Mouse (Mus musculus): ENCODE data around the gene Chil4. TPM values are rescaled to one million over a fixed set of nuclear protein-coding genes. Genes with fewer than 3 reads are reported as not detected.
"Not testable (repeated sequence)": the region's sequence is repeated elsewhere in the genome, so short reads cannot be mapped to it uniquely, and the experiment has no call there.

Gene Chil4
- polyA plus RNA-seq, 1 experiment from 2014 or later: not detected

DNA sequence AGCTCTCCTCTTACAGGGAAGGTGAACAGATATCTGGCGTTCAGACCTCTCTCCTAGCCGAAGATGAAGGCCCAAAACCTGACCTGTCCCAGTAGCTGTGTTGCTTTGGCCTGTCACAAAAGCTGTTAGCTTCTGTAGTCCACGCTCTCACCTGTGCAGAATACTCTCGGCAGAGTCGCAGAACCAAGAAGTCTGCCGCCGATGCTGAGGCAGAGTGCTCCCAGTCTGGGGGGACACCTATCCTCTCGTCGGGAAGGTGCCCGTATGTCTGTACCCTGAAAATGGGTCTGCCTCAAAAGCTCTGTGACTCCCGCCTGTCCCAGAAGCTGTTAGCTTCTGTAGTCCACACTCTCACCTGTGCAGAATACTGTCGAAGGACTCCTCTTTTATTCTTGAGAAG lies 23.8 kb downstream of the Chil4 start:
- Histone ChIP-seq H3K4me3 (ENCODE audit: inconsistent target) (no peak overlapping the region), H3K36me3 (ENCODE audit: inconsistent target) (no peaks in the 10 kb centered on the region), H3K27ac (no peak overlapping the region), H3K79me2 (ENCODE audit: inconsistent target) (no peaks in the 10 kb centered on the region)
- WGBS (ENCODE audit: missing documents): 96% methylated on average over 12 of the region's 12 CpGs

DNA sequence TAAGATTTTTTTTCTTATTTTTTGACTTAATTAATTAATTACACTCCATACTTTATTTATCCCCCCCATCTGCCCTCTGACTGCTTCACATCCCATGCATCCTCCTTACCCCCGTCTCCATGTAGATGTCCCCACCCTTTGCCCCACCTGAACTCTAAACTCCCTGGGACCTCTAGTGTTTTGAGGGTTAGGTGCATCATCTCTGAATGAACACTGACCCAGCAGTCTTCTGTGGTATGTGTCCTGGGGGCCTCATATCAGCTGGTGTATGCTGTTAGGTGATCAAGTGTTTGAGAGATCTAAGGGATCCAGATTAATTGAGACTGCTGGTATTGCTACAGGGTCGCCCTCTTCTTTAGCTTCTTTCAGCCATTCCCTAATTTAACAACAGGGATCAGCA lies 31.3 kb downstream of the Chil4 start:
- Histone ChIP-seq H3K27ac (no peak overlapping the region), H3K36me3 (ENCODE audit: inconsistent target) (no peaks in the 10 kb centered on the region), H3K4me3 (ENCODE audit: inconsistent target) (no peak overlapping the region), H3K79me2 (ENCODE audit: inconsistent target) (no peaks in the 10 kb centered on the region)
- WGBS (ENCODE audit: missing documents): 83% methylated on average over 2 of the region's 2 CpGs

- Histone ChIP-seq H3K79me2 (ENCODE audit: inconsistent target) (no peaks in the 10 kb centered on the region), H3K36me3 (ENCODE audit: inconsistent target) (no peaks in the 10 kb centered on the region), H3K4me3 (ENCODE audit: inconsistent target) (no peak overlapping the region), H3K27ac (no peak overlapping the region)
- WGBS (ENCODE audit: missing documents): 88% methylated on average over 13 of the region's 13 CpGs
These were observed 41.7 kb downstream of the Chil4 start for GRCm38 (mm10) chr3:106177509-106178189.

GRCm38 (mm10) chr3:106174971-106175370 lies 44.3 kb downstream of the Chil4 start:
- not testable (repeated sequence) for H3K36me3 ChIP-seq (ENCODE audit: inconsistent target); H3K27ac ChIP-seq; H3K79me2 ChIP-seq (ENCODE audit: inconsistent target); H3K4me3 ChIP-seq (ENCODE audit: inconsistent target)
- 3% methylated on average over 2 of the region's 2 CpGs for WGBS (ENCODE audit: missing documents)

DNA sequence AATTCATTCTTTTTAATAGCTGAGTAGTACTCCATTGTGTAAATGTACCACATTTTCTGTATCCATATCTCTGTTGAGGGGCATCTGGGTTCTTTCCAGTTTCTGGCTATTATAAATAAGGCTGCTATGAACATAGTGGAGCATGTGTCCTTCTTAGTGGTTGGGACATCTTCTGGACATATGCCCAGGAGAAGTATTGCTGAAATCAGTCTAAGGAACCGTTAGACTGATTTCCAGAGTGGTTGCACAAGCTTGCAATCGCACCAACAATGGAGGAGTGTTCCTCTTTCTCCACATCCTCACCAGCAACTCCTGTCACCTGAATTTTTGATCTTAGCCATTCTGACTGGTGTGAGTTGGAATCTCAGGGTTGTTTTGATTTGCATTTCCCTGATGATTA lies 46.8 kb downstream of the Chil4 start:
- H3K27ac ChIP-seq; H3K4me3 ChIP-seq (ENCODE audit: inconsistent target); H3K36me3 ChIP-seq (ENCODE audit: inconsistent target); H3K79me2 ChIP-seq (ENCODE audit: inconsistent target): not testable (repeated sequence)
- 21% methylated on average over 2 of the region's 2 CpGs for WGBS (ENCODE audit: missing documents)

- WGBS (ENCODE audit: missing documents): 69% methylated on average over 1 of the region's 1 CpGs
- Histone ChIP-seq H3K36me3 (ENCODE audit: inconsistent target) (no peaks in the 10 kb centered on the region), H3K27ac (no peak overlapping the region), H3K79me2 (ENCODE audit: inconsistent target) (no peaks in the 10 kb centered on the region), H3K4me3 (ENCODE audit: inconsistent target) (no peak overlapping the region)
These were observed 48.1 kb downstream of the Chil4 start for GRCm38 (mm10) chr3:106171135-106171731.

DNA sequence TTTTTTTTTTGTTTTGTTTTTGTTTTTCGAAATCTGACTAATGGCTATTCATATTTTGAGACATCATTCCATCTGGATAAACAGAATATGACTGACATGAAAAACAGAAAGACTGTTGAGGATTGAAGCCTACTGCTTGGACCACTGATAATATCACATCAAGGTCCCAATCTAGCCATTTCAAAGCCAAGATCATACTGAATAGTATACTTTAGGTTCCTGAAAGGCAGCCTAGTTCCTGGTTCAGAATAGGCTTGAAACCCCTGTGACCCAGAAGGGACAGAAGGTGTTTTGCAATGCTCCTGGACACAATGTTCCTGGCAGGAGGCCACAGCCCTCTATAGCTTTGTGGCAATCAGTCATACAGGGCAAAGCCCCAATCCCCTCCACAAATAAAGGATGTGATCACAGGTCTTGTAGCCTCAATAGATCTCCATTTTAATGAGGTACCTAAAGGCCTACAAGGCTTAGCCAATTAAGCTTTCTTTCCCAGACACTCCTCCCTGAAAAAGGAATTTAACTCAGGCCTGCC lies 48.7 kb downstream of the Chil4 start:
- Histone ChIP-seq H3K79me2 (ENCODE audit: inconsistent target) (no peaks in the 10 kb centered on the region), H3K4me3 (ENCODE audit: inconsistent target) (no peak overlapping the region), H3K36me3 (ENCODE audit: inconsistent target) (no peaks in the 10 kb centered on the region), H3K27ac (no peak overlapping the region)
- 58% methylated on average over 1 of the region's 1 CpGs for WGBS (ENCODE audit: missing documents)

DNA sequence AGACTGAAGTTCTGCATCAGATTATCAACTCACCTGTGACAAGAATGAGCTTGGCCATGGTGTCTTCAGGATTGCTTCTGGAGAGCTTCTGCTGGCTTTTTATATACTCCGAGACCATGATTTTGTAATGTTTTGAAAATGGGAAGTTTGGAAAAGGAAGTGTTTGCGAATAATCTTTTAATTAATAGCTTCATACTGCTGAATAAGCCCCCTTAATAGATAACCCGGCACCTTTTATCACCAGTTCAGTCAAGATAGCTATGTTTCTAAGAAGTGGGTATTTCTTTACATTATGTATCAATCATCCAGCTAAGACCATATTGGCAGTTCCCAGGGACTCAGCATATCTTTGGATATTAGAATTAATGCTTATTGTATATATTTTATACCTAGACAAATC lies 51.8 kb downstream of the Chil4 start, which contains the start of gene Chil3:
Gene Chil3 (minus strand): TSS at position 101 of the 400 bp plus-strand sequence.
- H3K4me3 ChIP-seq (ENCODE audit: inconsistent target): no peak within 1 kb of the TSS
- 50% methylated on average over 3 of the region's 3 CpGs for WGBS (ENCODE audit: missing documents)
- H3K27ac ChIP-seq: no peak within 1 kb of the TSS
- H3K79me2 ChIP-seq (ENCODE audit: inconsistent target): no peaks in the 10 kb centered on the region
- no peaks in the 10 kb centered on the region for H3K36me3 ChIP-seq (ENCODE audit: inconsistent target)

DNA sequence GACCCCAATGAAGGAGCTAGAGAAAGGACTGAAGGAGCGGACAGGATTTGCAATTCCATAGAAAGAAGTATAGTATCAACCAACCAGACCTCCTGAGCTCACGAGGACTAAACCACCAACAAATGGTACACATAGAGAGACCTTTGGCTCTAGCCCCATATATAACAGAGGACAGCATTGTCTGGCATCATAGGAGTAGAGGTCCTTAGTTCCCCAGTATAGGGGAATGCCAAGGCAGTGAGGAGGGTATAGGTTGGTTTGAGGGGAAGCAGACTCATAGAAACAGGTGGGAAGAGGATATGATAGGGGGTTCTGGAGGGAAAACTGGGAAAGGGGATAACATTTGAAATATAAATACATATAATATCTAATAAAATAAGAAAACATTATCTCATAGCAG lies 64.9 kb downstream of the Chil4 start:
- WGBS (ENCODE audit: missing documents): 81% methylated on average over 2 of the region's 2 CpGs
- H3K79me2 ChIP-seq (ENCODE audit: inconsistent target): no peaks in the 10 kb centered on the region
- no peaks in the 10 kb centered on the region for H3K36me3 ChIP-seq (ENCODE audit: inconsistent target)
- H3K27ac ChIP-seq: no peak overlapping the region
- H3K4me3 ChIP-seq (ENCODE audit: inconsistent target): no peak overlapping the region

Other genes starting within 250 kb of the Chil4 start
- gene Ovgp1, start 245.8 kb downstream of the Chil4 start, polyA plus RNA-seq (2018): 0.10 to 0.22 TPM (median 0.20 TPM) in 3 replicates
- gene Pifo, start 204.9 kb downstream of the Chil4 start, polyA plus RNA-seq (2018): not detected in 3 replicates
- gene Chil5, start 186.7 kb downstream of the Chil4 start, polyA plus RNA-seq (2018): not detected in 3 replicates
- not detected in 3 replicates for gene Chia1, start 106.3 kb downstream of the Chil4 start, polyA plus RNA-seq (2018)
- gene Chil3, start 51.9 kb downstream of the Chil4 start, polyA plus RNA-seq (2018): 18.5 to 22.7 TPM (median 21.0 TPM) in 3 replicates
- not detected in 3 replicates for gene Chil6, start 186.7 kb upstream of the Chil4 start, polyA plus RNA-seq (2018)

Data from macrophage (primary cell).